Mouse (Mus musculus) neural tube, embryonic 15.5 days (tissue): ENCODE data around the gene Kdm5b. TPM values are rescaled to one million over a fixed set of nuclear protein-coding genes. Genes with fewer than 3 reads are reported as not detected.

ENCODE experiments used
- ATAC-seq: fragments of 200-750 bp; cut with Nextera tagmentation; 2 replicates; pipeline ENCODE4 v1.8.0; 2017; ENCODE audit warnings: mild to moderate bottlenecking, moderate TSS enrichment, moderate library complexity; ENCODE audit not compliant: low FRiP score
- H3K27ac ChIP-seq: fragments of 300-500 bp; sonication (generic); replicated peaks from 2 replicates; pipeline ENCODE4 v1.5.1; 2015; ENCODE audit warnings: mild to moderate bottlenecking, inconsistent platforms
- H3K27me3 ChIP-seq: fragments of 300-500 bp; sonication (generic); replicated peaks from 2 replicates; pipeline ENCODE4 v1.6.1; 2015; ENCODE audit warnings: inconsistent platforms
- H3K36me3 ChIP-seq: fragments of 300-500 bp; sonication (generic); 2 replicates; pipeline ENCODE4 v1.6.1; 2015; ENCODE audit warnings: inconsistent platforms
- H3K4me1 ChIP-seq: fragments of 300-500 bp; sonication (generic); 2 replicates; pipeline ENCODE4 v1.6.1; 2015; ENCODE audit warnings: inconsistent platforms
- H3K4me2 ChIP-seq: fragments of 300-500 bp; sonication (generic); 2 replicates; pipeline ENCODE4 v1.6.1; 2015; ENCODE audit warnings: inconsistent platforms, mild to moderate bottlenecking, moderate library complexity
- H3K4me3 ChIP-seq: fragments of 300-500 bp; sonication (generic); replicated peaks from 2 replicates; pipeline ENCODE4 v1.5.1; 2015; ENCODE audit warnings: mild to moderate bottlenecking, inconsistent platforms
- H3K9ac ChIP-seq: fragments of 300-500 bp; sonication (generic); replicated peaks from 2 replicates; pipeline ENCODE4 v1.6.1; 2015; ENCODE audit warnings: mild to moderate bottlenecking, inconsistent platforms
- H3K9me3 ChIP-seq: fragments of 300-500 bp; sonication (generic); replicated peaks from 2 replicates; pipeline ENCODE4 v1.6.1; 2016; ENCODE audit warnings: inconsistent platforms
- WGBS: fragments of 180-500 bp; shearing (Covaris S2); methylation state at CpG from one replicate; pipeline ENCODE4 v1.1.7; 2015; ENCODE audit warnings: mixed read lengths; 5-methylcytosine and 5-hydroxymethylcytosine counted together
- polyA plus RNA-seq: library from polyadenylated mRNA; unstranded; fragments of >200 nt; fragmentation: Nextera tagmentation; extraction: Ambion mirVana; gene quantifications from 2 replicates; pipeline ENCODE4 v1.2.1, GENCODE M21; 2015

Kdm5b gene
- polyA plus RNA-seq, 1 experiment from 2014 or later: 59.5 TPM

DNA sequence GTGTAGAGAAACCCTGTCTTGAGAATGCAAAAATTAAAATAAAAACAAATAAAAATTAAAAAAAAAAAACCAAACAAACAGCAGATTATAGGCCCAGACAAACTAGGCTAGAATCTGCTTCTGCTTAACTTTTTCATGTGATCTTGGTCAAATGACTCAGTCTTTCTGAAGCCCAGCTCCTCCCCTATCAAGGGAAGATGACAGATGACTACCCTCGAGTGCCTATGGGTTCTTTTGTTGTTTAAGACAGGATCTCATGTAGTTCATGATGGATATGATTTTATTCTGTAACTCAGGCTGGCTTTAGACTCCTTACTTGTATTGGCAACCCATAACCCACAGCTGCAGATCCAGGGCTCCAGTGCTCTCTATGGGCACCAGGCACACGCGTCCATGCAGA is 8.1 kb upstream of the Kdm5b start:
- WGBS: 82% methylated on average over 3 of the region's 3 CpGs
- no peaks in the 10 kb centered on the region for H3K9me3 ChIP-seq
- no peaks in the 10 kb centered on the region for H3K27me3 ChIP-seq
- no peak overlapping the region for H3K4me2 ChIP-seq
- ATAC-seq: no peak
- no peak overlapping the region for H3K27ac ChIP-seq
- no peak overlapping the region for H3K9ac ChIP-seq
- H3K36me3 ChIP-seq: no peaks in the 10 kb centered on the region
- peaks cover 12% of the 10 kb centered on the region for H3K4me1 ChIP-seq
- H3K4me3 ChIP-seq: no peak overlapping the region

GRCm38 (mm10) chr1:134552396-134552795 is 7.6 kb upstream of the Kdm5b start:
- 76% methylated on average over 3 of the region's 3 CpGs for WGBS
- ATAC-seq: no peak
- Histone ChIP-seq H3K27me3 (no peaks in the 10 kb centered on the region), H3K9ac (no peak overlapping the region), H3K4me3 (no peak overlapping the region), H3K4me1 (peaks cover 16% of the 10 kb centered on the region), H3K9me3 (no peaks in the 10 kb centered on the region), H3K27ac (no peak overlapping the region), H3K36me3 (no peaks in the 10 kb centered on the region), H3K4me2 (no peak overlapping the region)

GRCm38 (mm10) chr1:134555240-134555870 is 4.6 kb upstream of the Kdm5b start:
- Histone ChIP-seq H3K36me3 (no peaks in the 10 kb centered on the region), H3K4me2 (peak overlapping the region; percentile 83), H3K27ac (no peak overlapping the region), H3K9me3 (no peaks in the 10 kb centered on the region), H3K27me3 (no peaks in the 10 kb centered on the region), H3K4me3 (peak overlapping the region; percentile 71), H3K4me1 (peaks cover 20% of the 10 kb centered on the region), H3K9ac (no peak overlapping the region)
- 33% methylated on average over 13 of the region's 13 CpGs for WGBS
- no peak for ATAC-seq

GRCm38 (mm10) chr1:134555871-134556670 is 3.9 kb upstream of the Kdm5b start:
- H3K9me3 ChIP-seq: no peaks in the 10 kb centered on the region
- peaks cover 20% of the 10 kb centered on the region for H3K4me1 ChIP-seq
- H3K9ac ChIP-seq: peak overlapping the region; percentile 76
- H3K27me3 ChIP-seq: no peaks in the 10 kb centered on the region
- H3K36me3 ChIP-seq: no peaks in the 10 kb centered on the region
- H3K4me3 ChIP-seq: peak overlapping the region; percentile 71
- ATAC-seq: peak; percentile 43
- 2% methylated on average over 46 of the region's 46 CpGs for WGBS
- H3K4me2 ChIP-seq: peak overlapping the region; percentile 83
- peak overlapping the region; percentile 94 for H3K27ac ChIP-seq

DNA sequence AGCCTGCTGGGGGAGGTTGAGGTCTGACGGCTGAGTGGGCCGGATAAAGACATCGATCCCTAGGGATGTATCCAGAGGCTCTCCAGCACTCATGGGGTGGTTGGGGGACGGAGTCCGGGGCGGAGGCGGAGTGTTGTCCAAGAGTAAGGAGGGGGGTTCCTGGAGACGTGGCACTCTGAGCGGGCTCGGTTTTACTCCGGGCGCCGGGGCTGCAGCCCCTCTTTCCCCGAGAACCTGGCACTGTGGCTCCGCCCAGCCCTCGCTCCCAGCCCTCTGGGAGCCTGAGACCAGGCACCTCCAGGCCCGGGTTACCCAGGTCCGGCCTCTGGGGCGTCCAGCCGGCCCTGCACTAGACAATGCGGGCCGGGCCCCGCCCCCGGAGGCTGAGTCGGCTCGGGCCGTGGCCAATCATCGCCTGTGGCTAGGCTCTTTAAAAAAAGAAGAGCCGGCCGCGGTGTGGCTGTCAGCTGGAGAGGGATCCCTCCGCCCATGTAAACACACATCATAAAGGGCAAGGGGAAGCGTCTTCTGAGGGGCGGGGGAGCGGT is 3.2 kb upstream of the Kdm5b start:
- Histone ChIP-seq H3K9ac (peak overlapping the region; percentile 76), H3K27me3 (no peaks in the 10 kb centered on the region), H3K4me3 (peak overlapping the region; percentile 71), H3K9me3 (no peaks in the 10 kb centered on the region), H3K4me1 (peaks cover 20% of the 10 kb centered on the region), H3K36me3 (no peaks in the 10 kb centered on the region), H3K4me2 (peak overlapping the region; percentile 83), H3K27ac (peak overlapping the region; percentile 94)
- peak; percentile 95 for ATAC-seq
- WGBS: under 1% methylated on average over 35 of the region's 35 CpGs

GRCm38 (mm10) chr1:134558511-134558910 is 1.5 kb upstream of the Kdm5b start:
- ATAC-seq: no peak
- H3K36me3 ChIP-seq: no peaks in the 10 kb centered on the region
- H3K4me1 ChIP-seq: peaks cover 26% of the 10 kb centered on the region
- no peak overlapping the region for H3K4me2 ChIP-seq
- H3K9me3 ChIP-seq: no peaks in the 10 kb centered on the region
- H3K9ac ChIP-seq: no peak overlapping the region
- H3K27me3 ChIP-seq: no peaks in the 10 kb centered on the region
- no peak overlapping the region for H3K27ac ChIP-seq
- no peak overlapping the region for H3K4me3 ChIP-seq
- 69% methylated on average over 5 of the region's 5 CpGs for WGBS

- Histone ChIP-seq H3K4me1 (peaks cover 31% of the 10 kb centered on the region), H3K4me3 (no peak overlapping the region), H3K4me2 (no peak overlapping the region), H3K9me3 (no peaks in the 10 kb centered on the region), H3K9ac (no peak overlapping the region), H3K27me3 (no peaks in the 10 kb centered on the region), H3K27ac (peak overlapping the region; percentile 95), H3K36me3 (no peaks in the 10 kb centered on the region)
- ATAC-seq: no peak
- 73% methylated on average over 3 of the region's 3 CpGs for WGBS
Measured at GRCm38 (mm10) chr1:134559226-134559625, 745 bp upstream of the Kdm5b start.

DNA sequence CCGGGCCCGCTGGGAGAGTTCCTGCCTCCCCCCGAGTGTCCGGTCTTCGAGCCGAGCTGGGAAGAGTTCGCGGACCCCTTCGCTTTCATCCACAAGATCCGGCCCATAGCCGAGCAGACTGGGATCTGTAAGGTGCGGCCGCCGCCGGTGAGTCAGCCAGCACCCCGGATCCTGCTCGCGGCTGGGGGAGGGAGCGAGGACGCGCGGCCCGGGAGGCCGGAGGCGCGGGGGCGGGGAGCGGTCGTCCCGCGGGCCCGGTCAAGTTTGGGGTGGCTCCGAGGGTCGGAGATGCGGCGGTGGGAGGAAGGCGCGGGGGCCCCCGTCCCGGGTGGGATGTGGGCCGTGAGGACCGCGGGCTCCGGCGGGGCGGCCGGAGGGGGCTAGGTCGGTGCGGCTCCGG is 425 bp downstream of the Kdm5b start:
- Histone ChIP-seq H3K4me1 (peaks cover 36% of the 10 kb centered on the region), H3K36me3 (no peaks in the 10 kb centered on the region), H3K4me2 (peak overlapping the region; percentile 58), H3K9me3 (no peaks in the 10 kb centered on the region), H3K27me3 (no peaks in the 10 kb centered on the region), H3K9ac (peak overlapping the region; percentile 99), H3K27ac (peak overlapping the region; percentile 95), H3K4me3 (peak overlapping the region; percentile 100)
- no peak; the same call in 1 of the 2 replicates for ATAC-seq
- WGBS: 0% methylated on average over 47 of the region's 50 CpGs

- Histone ChIP-seq H3K27ac (peak overlapping the region; percentile 95), H3K9me3 (no peaks in the 10 kb centered on the region), H3K4me2 (peak overlapping the region; percentile 58), H3K4me1 (peaks cover 34% of the 10 kb centered on the region), H3K4me3 (peak overlapping the region; percentile 100), H3K36me3 (no peaks in the 10 kb centered on the region), H3K27me3 (no peaks in the 10 kb centered on the region), H3K9ac (peak overlapping the region; percentile 99)
- ATAC-seq: peak; percentile 12
- 0% methylated on average over 54 of the region's 76 CpGs for WGBS
Measured at GRCm38 (mm10) chr1:134560801-134561769, 1.1 kb downstream of the Kdm5b start.

GRCm38 (mm10) chr1:134561770-134562143 is 1.8 kb downstream of the Kdm5b start:
- Histone ChIP-seq H3K27me3 (no peaks in the 10 kb centered on the region), H3K4me3 (peak overlapping the region; percentile 100), H3K36me3 (no peaks in the 10 kb centered on the region), H3K4me2 (peak overlapping the region; percentile 58), H3K27ac (peak overlapping the region; percentile 95; the same call in 1 of the 2 replicates), H3K4me1 (peaks cover 36% of the 10 kb centered on the region), H3K9ac (peak overlapping the region; percentile 99), H3K9me3 (no peaks in the 10 kb centered on the region)
- ATAC-seq: no peak
- 3% methylated on average over 7 of the region's 7 CpGs for WGBS

DNA sequence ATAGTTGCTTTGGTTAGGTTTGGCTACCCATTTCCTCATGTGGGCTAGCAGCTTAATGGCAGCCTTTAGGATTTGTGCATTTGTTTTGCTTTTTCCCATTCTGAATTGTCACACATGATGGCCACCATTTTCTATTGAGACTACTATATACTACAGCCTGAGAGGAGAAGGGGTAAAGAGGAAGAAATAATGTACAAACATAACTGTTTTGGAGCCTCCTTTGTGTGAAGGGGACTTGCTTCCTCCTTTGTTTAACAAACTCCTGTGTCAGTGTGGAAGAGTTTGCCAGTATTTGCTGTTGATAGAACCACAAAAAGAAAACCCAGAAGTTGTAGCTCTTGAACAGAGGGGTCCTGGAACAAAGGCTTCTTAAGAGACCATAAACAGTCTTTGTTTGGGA is 2.5 kb downstream of the Kdm5b start:
- no peak for ATAC-seq
- H3K36me3 ChIP-seq: no peaks in the 10 kb centered on the region
- no peaks in the 10 kb centered on the region for H3K9me3 ChIP-seq
- peak overlapping the region; percentile 100 for H3K4me3 ChIP-seq
- peak overlapping the region; percentile 20; the same call in 1 of the 2 replicates for H3K27ac ChIP-seq
- no peaks in the 10 kb centered on the region for H3K27me3 ChIP-seq
- 0 out of 2 replicates have a peak overlapping the region, but pooled peaks have one; percentile 99 for H3K9ac ChIP-seq
- peaks cover 32% of the 10 kb centered on the region for H3K4me1 ChIP-seq
- peak overlapping the region; percentile 58 for H3K4me2 ChIP-seq
